Mouse (Mus musculus) c-Kit-positive CD71-positive TER-119-negative erythroid progenitor cells, embryonic 14.5 days (primary cell): ENCODE measurements around the gene Msh6.
"Not testable (repeated sequence)": the region's sequence is repeated elsewhere in the genome, so short reads cannot be mapped to it uniquely, and the experiment has no call there.

Experiments
- DNase-seq: peaks from one replicate; pipeline ENCODE4 v3.0.0-alpha.2; 2013; ENCODE audit warnings: low read depth

The Msh6 gene

DNA sequence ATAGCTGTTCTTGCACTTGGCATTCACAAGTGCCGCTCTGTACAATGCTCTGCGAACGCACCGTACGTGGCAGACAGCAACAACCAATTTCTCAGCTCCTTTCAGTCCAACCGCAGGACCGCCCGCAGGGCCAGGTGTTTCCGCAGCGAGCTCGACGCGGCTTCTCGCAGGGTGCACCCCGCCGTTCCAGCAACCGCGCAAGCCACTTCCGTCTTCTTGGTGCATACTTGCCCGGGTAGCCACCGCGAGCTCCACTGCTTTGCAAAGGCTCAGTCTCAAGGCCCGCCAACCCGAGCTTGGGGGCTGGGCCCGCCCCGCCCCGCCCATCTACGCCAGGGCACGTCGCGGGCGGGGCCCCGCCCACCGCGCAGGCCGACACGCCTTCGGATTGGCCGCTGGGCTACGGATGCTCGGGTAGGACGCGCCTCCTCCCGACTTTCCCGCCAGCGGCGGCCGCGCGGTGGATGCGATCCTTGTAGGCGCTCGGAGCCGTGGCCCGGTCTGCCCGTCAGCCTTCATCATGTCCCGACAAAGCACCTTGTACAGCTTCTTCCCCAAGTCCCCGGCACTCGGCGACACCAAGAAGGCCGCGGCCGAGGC is at the start of gene Msh6:
Gene Msh6 (plus strand): TSS at position 434 of the 600 bp plus-strand sequence.
- peak; percentile 73 for DNase-seq

DNA sequence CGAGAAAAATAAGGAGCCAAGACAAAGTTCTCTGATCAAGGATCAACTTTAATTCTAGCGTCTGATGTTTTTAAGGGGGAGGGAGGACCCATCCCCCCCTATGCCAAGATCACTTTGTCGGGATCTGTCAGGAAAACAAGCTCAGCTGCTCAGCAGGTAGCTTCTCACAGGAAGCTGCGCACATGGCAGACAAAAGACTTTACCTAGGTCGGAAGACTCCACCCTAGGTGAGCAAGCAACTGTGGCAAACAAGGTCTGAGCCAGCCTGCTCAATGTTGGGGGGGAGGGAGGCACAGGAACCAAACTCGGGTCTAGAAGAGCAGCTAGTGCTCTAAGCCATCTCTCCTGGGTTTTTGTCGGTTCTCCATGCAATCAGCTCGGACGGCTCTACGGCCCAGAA is 40.5 kb upstream of the Msh6 start:
- DNase-seq: no peak

DNA sequence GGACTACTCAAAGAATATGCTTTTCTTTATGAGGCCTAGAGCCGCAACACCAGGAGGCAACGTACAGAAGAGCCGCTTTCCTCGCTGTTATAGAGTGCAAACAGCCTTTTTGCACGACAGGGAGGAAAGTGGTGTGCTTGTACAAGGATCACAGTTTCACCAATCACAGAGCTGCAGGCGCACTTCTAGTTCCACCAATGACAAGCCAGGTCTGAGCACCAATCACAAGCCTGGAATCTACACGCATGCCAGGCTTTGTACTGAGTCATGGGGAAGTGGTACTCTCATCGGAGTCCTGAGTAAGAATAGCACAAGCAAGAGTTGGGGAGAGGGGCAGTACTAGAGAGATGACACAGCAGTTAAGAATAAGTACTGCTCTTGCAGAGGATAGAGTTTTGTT is 40.1 kb upstream of the Msh6 start:
- DNase-seq: no peak

DNA sequence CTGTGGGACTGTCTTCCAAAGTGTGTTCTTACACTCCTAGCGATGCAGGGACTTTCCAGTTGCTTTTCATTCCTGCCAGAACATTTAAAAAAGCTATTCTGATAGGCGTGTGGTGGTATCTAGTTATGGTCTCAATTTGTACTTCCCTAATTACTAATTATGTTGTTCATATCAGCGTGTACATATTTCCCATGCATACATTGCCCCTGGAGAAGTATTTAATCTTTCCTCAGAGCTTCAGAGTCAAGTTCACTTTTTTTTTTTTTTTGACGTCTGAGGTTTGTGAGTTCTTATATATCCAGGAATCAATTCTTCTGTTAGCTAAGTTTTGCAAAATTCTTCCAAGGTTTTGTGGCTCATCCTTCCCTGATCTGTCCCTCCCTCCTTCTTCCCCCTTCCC is 38.7 kb upstream of the Msh6 start:
- DNase-seq: no peak

DNA sequence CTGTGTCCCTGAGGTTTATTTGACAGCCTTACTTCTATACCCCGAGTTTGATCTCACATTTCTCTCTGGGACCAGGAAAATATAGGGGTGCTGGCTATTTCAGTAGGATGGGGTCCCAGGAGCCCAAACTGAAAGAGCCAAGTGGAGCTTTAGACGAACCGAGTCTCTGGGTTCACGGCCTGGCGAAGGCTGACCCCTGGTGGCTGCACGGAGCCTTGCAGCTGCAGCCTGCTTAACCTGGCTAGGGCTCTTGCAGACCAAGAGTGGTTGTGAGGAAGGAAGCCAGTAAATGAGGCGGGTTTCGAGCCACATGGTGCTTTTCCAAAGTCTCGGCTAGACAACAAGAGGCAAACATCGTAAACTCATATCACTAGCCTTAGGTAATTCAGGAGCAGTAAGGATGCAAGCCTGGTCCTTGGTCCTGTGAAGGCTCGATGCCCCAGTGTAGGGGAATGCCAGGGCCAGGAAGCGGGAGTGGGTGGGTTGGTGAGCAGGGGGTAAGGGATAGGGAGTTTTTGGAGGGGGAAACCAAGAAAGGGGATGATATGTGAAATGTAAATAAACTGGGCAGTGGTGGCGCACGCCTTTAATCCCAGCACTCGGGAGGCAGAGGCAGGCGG is 25.8 kb upstream of the Msh6 start:
- peak; percentile 35 for DNase-seq

DNA sequence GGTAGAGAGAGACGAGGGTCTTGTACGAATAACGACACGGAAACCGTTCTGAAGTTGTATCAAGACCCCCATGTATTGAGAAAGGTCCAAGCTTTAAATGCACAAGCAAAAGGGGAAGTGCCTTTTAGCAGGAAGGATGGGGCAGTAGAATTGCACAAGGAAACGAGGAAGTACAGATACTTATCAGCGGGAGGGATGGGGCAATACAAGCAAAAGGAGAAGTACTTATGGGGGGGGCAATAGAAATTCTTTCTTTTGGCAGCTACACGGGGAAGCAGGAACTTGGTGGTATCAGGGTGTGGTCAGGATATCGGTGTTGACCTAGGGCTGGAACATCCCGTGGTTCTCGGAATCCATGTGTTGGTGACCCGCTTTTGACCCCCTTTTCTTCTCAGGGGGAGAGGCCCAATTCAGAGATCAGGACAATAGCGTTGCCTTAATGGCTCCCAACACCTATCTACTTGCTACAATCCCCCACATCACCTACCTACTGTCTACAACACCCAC is 20.2 kb upstream of the Msh6 start:
- DNase-seq: not testable (repeated sequence)

DNA sequence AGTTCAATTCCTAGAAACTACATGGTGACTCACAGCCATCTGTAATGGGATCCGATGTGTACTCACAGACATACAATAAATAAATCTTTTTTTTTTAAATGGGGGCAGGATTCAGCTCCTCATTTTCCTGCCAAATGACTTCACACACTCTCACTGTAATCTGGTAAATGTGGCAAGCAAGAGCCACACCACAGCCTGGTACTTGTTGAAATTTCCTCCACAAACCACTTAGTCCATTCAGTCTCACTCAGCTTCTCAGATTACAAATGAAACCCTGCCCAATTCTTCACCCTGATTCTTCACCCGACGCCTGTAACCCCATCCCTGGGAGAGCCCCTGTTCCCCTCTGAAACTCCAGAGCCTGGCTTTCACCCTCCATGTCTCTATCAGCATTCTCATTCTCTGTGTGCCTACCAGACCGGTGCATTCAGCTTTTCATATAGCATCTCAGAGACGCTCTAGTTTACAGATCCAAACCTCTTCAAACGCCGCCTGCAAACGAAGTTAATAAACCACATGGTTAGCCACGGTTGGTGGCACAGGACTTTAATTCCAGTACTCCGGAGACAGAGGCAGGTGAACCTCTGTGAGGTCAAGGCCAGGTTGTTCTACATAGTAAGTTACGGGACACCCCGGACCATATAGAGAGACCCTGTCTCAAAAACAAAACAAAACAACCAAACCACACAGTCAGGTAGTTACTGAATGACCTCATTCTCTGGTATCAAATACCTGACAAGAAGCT is 17.6 kb upstream of the Msh6 start:
- DNase-seq: no peak

DNA sequence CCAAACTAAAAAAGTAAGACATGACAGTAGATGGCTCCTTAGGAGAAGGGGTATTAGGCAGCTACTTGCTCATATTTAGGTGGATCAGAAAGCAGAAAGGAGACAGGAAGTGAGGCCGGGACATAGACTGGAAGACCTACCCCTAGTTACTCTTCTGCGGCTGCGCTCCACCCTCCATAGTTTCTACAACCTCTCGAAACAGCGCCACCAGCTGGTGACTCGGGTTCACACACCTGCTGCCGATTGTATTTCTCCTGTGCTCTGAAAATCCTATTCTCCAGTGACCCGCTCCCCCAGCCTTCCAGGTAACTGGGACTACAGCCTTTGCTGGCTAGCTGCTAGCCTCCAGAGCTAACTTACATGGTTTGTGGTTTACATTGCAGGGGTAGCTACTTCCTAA is 16.6 kb upstream of the Msh6 start:
- no peak for DNase-seq

DNA sequence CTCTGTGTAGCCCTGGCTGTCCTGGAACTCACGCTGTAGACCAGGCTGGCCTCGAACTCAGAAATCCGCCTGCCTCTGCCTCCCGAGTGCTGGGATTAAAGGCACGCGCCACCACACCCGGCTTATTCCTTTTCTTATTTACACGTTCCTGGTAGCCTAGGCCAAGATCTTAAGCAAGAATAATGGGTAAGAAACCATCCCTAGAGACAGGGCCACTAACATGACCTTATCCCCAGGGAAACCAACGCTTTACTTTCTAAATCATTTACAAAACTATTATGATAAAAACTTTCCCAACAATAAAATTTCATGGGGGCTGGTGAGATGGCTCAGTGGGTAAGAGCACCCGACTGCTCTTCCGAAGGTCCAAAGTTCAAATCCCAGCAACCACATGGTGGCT is 15.5 kb upstream of the Msh6 start:
- not testable (repeated sequence) for DNase-seq

DNA sequence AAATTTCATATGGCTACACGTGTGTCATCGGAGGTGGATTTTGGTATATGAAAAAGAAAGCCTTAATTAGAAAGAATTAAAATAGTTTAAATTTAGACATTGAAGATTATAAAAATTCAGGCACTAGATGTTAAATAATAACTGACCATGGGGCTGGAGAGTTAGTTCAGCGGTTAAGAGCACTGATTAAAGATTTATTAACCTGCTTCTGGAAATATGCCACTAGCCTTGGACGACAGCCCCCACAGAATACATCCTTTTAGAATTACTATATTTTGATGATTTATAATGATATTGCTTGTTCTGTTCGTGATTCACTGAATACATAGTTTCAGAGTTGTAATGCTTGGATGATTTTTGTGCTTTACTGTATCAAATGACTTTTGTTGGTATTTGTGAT is 14.9 kb upstream of the Msh6 start:
- not testable (repeated sequence) for DNase-seq

DNA sequence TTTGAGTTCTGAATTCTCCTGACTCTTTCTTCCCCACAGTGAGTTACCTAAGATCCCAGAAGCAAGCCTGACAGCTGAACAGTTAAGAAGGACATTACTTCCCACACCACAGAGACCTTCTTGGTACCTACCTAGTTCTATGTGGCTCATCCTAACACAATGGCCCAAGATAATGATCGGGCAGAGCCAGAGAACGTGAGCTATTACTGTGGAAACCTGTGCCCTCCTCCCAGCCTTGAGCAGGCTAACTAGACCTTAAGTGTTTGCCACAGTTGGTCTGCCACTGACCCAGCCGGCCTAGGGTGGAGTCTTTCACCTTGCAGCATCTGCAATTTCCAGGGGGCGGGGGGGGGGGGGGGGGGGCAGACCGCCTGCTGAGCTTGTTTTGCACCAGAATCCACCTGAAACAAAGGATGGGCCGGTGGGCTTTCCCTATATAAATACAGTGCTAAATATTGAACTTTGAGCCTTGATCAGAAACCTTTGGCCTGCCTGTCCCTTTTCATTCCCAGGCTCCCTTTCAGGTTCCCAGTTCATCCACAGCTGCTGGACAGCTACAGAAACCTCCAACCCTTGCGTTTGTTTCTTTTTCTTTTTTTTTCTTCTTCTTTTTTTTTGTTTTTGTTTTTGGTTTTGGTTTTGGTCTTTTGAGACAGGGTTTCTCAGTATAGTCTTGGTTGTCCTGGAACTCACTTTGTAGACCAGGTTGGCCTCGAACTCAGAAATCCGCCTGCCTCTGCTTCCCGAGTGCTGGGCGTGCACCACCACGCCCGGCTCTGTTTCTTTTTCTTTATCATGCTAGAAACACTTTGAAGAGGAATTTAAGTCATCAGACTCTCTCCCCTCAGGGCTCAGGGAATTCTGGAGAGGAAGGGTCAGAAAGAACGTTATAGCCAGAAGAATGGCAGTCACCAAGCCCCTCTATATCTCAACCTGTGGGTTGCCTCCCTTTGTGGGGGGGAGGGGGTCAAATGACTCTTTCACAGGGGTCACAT is 11.5 kb upstream of the Msh6 start:
- no peak for DNase-seq

DNA sequence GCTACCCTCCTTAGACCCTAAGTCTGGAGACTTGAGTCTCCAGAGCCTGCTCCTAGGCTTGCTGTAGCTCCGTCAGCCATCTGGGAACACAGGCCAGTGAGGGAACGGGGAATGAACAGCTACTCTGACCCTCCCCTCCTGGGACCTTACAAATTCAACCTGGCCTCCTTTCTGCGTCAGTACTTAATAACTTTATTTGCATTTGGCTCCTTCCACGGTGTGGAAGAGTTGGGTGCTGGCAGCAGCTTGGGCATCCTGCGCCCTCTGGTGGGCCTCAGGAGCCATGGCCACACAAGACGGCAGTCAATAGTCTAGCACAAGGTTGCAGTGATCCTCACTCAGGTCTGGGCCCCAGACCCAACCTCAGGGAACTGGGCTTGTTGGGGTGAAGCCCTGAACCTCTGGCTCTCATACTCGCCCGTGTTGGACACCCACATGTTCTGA is 6.4 kb upstream of the Msh6 start:
- not testable (repeated sequence) for DNase-seq

DNA sequence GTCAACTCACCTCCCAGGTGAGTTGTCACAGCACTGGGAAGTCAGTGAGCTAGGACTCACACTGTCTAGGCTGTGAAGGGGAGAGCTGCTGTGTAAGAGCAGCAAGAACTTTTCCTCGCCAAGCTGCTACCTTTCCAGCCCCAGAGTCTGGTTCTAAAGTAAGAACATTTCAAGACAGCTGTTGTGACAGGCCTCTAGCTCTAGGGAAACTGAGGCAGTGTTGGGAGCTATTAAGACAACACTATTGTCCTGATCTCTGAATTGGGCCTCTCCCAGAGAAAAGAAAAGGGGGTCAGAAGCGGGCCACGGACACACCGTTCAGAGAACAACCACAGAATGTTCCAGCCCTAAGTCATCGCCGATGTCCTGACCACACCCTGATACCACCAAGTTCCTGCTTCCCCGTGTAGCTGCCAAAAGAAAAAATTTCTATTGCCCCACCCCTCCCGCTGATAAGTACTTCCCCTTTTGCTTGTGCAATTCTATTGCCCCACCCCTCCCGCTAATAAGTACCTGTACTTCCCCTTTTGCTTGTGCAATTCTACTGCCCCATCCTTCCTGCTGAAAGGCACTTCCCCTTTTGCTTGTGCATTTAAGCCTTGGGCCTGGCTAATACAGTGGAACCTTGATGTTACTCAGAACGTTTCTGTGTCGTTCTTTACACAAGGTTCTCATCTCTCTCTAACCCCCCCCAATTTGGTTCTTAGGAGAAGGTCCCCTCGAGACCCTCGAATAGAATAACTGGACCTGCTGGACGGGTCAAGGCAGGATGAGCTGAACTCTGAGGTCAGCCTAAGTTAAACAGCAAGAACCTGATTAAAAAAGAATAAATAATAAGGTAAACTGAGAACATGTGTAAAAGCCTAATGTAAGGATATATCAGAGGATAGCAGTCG is 2.9 kb upstream of the Msh6 start:
- DNase-seq: not testable (repeated sequence)

DNA sequence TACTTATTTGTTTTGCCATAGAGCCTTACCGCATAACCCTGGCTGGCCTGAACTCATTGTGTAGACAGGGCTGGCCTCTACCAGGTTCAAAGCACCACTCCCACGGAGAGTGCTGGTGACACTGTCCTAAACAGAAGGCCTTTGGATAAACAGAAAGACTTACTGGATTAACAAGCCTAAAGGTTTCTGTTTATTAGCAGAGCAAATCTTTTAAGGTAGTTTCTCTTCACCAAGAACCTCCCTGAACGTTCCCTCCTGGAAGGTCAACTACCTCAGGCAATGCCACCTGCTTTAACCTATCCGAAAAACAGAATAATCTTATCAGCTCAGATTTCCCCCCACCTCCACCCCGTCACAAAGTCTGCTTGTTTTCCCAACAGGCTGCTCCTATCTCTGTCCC is 2.0 kb upstream of the Msh6 start:
- DNase-seq: no peak

DNA sequence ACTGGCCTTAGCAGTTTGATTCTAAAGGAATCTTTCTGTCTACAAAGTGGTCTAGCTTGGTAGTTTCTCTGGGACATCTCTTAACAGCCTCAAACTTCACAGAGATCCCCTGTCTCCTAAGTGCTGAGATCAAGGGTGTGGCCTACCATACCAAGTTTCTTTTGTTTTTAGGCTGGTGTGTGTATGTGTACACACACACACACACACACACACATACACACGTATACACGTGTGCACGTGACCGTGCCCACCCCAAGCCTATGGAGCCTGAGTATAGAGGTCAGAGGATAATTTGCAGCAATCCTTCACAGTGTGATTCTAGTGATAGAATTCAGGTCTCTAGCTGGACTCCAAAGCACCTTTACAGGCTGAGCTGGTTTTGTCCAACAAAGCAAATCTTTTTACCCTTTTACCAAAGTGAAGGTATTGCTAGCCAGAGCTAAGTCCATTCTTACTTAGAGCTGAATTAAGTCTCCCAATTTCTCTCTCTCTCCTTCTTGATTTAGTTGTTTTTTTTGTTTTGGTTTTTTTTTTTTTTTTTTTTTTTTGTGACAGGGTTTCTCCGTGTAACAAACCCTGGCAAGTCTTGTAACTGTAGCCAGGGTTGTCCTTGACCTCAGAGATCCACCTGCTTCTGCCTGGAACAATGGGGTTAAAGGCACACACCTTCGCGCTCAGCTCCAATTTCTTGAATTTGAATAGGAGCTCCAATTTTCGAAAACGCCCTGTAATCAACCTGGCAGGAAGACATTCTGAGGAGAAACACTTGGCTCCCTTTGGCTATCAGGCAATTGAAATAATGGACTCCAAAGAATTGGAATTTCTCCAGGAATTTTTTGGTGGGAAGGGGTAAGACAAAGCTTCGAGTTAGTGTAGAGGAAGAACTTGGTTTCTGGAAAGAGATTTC is 1.3 kb upstream of the Msh6 start:
- DNase-seq: no peak

DNA sequence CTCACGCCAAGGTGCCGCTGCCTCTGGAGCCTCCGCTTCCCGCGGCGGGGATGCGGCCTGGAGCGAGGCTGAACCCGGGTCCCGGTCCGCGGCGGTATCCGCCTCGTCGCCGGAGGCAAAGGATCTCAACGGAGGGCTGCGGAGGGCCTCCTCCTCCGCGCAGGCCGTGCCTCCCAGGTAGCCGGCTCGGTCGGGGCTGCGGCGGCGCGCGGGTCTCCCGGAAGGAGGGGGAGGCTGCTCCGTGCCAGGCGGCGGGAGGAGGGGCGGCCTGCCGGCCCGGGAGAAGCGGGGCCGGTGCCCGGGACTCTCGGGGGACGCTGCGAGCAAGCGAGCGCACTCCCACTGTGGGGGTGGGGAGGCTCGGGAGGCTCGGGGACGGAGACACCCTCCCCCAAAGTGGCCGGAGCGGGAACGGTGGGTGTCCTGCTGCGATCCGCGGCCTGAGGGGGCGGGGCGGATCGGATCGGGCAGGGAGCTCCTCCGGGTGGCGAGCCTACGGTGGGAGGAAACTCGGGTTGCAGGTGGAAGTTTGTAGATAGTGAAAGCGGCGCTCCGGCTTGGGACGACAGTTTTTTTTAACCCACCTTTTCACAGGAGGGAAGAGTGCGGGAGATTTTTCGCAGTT is 479 bp downstream of the Msh6 start:
- peak; percentile 50 for DNase-seq

DNA sequence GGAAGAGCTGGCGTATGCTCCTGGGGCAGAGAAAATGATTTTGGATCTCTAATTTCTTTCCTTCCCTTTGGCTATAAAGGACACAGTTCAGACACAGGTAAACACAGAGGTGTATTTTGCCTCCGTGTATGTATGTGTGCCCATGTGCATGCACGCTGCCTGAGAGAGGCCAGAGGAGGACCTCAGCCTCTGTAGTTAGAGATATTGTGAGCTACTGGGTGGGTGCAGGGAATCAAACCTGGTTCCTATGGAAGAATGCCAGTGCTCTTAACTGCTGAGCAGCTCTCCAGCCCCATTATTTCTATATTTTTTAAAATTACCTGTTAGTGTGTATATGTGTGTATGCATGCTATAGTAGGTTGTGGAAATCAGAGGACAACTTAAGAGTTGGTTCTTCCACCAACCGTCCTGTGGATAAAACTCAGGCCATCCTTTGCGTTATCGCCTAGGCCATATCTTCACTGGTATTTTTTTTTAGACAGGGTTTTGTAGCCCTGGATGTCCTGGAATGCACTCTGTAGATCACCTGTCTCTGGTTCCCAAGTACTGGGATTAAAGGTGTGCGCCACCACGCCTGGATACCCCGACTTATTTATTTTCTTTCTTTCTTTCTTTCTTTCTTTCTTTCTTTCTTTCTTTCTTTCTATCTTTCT is 1.4 kb downstream of the Msh6 start:
- DNase-seq: no peak

DNA sequence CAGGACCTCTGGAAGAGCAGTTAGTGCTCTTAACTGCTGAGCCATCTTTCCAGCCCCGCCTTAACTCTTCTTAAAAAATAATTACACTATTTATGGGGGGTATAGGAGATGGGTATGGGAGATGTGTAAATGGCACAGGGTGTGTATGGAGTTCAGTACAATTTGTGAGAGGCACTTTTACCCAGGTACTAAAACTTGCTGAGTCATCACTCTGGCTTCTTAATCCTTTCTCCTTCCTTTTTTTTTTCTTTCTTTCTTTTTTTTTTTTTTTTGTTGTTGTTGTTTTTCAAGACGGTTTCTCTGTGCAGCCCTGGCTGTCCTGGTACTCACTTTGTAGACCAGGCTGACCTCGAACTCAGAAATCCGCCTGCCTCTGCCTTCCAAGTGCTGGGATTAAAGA is 2.1 kb downstream of the Msh6 start:
- DNase-seq: not testable (repeated sequence)

DNA sequence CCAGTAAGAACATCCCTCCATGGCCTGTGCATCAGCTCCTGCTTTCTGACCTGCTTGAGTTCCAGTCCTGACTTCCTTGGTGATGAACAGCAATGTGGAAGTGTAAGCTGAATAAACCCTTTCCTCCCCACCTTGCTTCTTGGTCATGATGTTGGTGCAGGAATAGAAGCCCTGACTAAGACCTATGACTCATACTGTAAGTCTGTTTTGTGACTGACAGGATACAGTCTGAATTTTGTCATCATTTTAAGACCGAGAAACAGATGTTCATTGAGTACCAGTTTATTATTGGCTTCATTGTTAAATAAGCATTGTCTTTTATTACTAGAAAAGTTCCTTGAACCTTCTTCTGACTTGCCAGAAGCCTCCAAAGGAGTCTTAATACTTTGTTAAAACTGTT is 4.8 kb downstream of the Msh6 start:
- DNase-seq: not testable (repeated sequence)
